Mouse (Mus musculus) regulatory T cell (primary cell): ENCODE data around the gene Cachd1.

ENCODE experiments used
- in situ Hi-C: fragments of 300-600 bp; cut with MboI, MseI; formaldehyde crosslinking; loops from one replicate; pipeline ENCODE4 v1.15.1; 2025; ENCODE audit warnings: high pct_unique_total_duplicates

The Cachd1 gene

GRCm38 (mm10) chr4:100922816-100923554 lies 146.5 kb downstream of the Cachd1 start:
- in situ Hi-C loops = no loop called here

GRCm38 (mm10) chr4:100923598-100923997 lies 147.1 kb downstream of the Cachd1 start:
- in situ Hi-C loops = no loop called here

- in situ Hi-C loops = no loop called here
Measured at GRCm38 (mm10) chr4:100924276-100924675, 147.8 kb downstream of the Cachd1 start.

GRCm38 (mm10) chr4:100925153-100925552 lies 148.7 kb downstream of the Cachd1 start:
- in situ Hi-C loops = no loop called here

- in situ Hi-C loops = no loop called here
Measured at GRCm38 (mm10) chr4:100926608-100927007, 150.1 kb downstream of the Cachd1 start.

- in situ Hi-C loops = no loop called here
Measured at GRCm38 (mm10) chr4:100927059-100927458, 150.6 kb downstream of the Cachd1 start.

- in situ Hi-C loops = no loop called here
Measured at GRCm38 (mm10) chr4:100943689-100944088, 167.2 kb downstream of the Cachd1 start.

- in situ Hi-C loops = no loop called here
Measured at GRCm38 (mm10) chr4:100944276-100944675, 167.8 kb downstream of the Cachd1 start.

- in situ Hi-C loops = no loop called here
Measured at GRCm38 (mm10) chr4:100945171-100945899, 168.9 kb downstream of the Cachd1 start.

- in situ Hi-C loops = no loop called here
Measured at GRCm38 (mm10) chr4:100948494-100949425, 172.3 kb downstream of the Cachd1 start.

- in situ Hi-C loops = no loop called here
Measured at GRCm38 (mm10) chr4:100950316-100950715, 173.8 kb downstream of the Cachd1 start.

- in situ Hi-C loops = no loop called here
Measured at GRCm38 (mm10) chr4:100951876-100952275, 175.4 kb downstream of the Cachd1 start.

GRCm38 (mm10) chr4:100963341-100963740 lies 186.9 kb downstream of the Cachd1 start:
- in situ Hi-C loops = no loop called here

GRCm38 (mm10) chr4:100963796-100964195 lies 187.3 kb downstream of the Cachd1 start:
- in situ Hi-C loops = no loop called here

- in situ Hi-C loops = no loop called here
Measured at GRCm38 (mm10) chr4:100967703-100968392, 191.4 kb downstream of the Cachd1 start.

GRCm38 (mm10) chr4:100973641-100974454 lies 197.4 kb downstream of the Cachd1 start:
- in situ Hi-C loops = no loop called here

GRCm38 (mm10) chr4:100974455-100975035 lies 198.1 kb downstream of the Cachd1 start:
- in situ Hi-C loops = no loop called here

- in situ Hi-C loops = no loop called here
Measured at GRCm38 (mm10) chr4:100977522-100977921, 201.0 kb downstream of the Cachd1 start.

GRCm38 (mm10) chr4:100987187-100987586 lies 210.7 kb downstream of the Cachd1 start:
- in situ Hi-C loops = no loop called here

- in situ Hi-C loops = no loop called here
Measured at GRCm38 (mm10) chr4:100988231-100988799, 211.8 kb downstream of the Cachd1 start.
